Mouse (Mus musculus) liver, embryonic 14.5 days (tissue): ENCODE results near the gene Nsmce3.

Experiments
- CTCF ChIP-seq: IDR thresholded peaks from 2 replicates; pipeline ENCODE4 v1.5.1; 2016; ENCODE audit warnings: antibody characterized with exemption, low read depth, control low read depth
- EP300 ChIP-seq: IDR thresholded peaks from 2 replicates; pipeline ENCODE4 v1.6.1; 2016; ENCODE audit warnings: antibody characterized with exemption, low read depth

- TF ChIP-seq EP300 (no peak), CTCF (no peak)
Measured at GRCm38 (mm10) chr7:64839281-64839680, 33.5 kb downstream of the Nsmce3 start.
